Mouse (Mus musculus) 3134 (cell line): ENCODE measurements at regions not wholly inside any gene's neighbourhood (a gene's known extent, or its start where the extent isn't known, plus 50 kb on each side); places are given as distances from the start of the nearest gene placed in this dataset.
A peak's percentile ranks its signal among the peaks of the same experiment; 100 is the strongest.

ENCODE experiments used
- DNase-seq: peaks from one replicate; pipeline ENCODE4 v3.0.0-alpha.2; 2011; ENCODE audit warnings: low spot score; ENCODE audit not compliant: insufficient read length; ENCODE audit errors: extremely low read depth

GRCm38 (mm10) chr5:149338016-149338696 is 73.4 kb upstream of the Medag start:
- DNase-seq: no peak

DNA sequence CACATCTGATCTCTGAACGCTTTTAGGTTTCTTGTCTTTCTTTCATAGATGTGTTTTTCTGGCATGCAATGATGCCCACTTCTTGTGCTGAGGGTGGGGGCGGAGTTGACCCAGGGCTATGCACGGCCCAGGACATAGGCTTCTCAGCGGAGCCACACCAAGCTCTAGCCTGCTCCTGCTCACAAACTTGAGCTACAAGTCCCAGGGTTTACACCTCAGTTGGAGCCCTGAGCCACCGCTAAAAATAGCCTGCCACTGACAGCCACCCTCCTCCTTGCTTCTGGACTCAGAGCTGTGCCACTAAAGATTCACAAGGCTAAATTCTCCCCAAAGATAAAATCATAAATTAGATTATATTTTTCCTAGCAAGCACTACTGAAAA is 72.9 kb upstream of the Medag start:
- no peak for DNase-seq

DNA sequence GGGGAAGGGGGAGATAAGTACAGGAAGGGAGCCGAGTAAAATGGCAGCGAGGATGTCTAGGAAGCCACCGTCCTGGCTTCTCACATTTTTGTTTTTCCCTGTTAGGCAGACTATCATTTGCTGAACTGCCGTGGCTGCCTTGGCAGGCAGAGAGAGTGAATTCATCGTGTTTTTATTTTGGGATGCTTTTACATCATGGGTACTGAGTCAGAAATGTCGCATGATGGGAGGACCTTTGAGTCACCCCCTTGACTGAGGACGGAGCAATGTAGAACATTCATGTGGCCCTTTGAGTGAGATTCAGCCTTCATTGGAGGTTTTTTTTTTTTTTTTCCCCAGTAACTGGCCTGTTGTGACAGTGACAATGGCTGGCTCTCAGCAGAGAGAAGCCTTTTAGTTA is 71.2 kb upstream of the Medag start:
- DNase-seq: peak; percentile 24

DNA sequence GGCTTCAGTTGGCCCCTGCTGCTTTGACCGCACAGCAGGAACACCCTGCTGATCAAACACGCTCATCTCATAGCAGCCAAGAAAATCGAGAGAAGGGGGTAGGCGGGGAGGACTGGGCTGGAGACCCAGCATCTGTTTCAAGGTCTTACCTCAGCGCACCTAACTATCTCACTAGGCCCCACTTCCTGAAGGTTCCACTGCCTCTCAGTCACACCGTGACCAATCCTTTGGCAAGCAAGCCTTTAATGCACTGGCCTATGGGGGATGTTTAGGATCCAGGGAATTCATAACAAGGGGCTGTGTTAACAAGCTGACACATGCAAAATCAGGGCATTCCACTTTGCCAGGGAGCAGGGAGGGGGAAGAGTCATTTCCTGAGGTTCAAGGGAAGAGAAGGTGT is 70.1 kb upstream of the Medag start:
- DNase-seq: no peak

GRCm38 (mm10) chr5:149343610-149344527 is 67.7 kb upstream of the Medag start:
- DNase-seq: no peak

GRCm38 (mm10) chr5:149344528-149344855 is 67.1 kb upstream of the Medag start:
- DNase-seq: no peak

GRCm38 (mm10) chr5:149345161-149345560 is 66.4 kb upstream of the Medag start:
- DNase-seq: no peak

- DNase-seq: no peak
Observed at GRCm38 (mm10) chr5:149349685-149350084, 61.9 kb upstream of the Medag start.

DNA sequence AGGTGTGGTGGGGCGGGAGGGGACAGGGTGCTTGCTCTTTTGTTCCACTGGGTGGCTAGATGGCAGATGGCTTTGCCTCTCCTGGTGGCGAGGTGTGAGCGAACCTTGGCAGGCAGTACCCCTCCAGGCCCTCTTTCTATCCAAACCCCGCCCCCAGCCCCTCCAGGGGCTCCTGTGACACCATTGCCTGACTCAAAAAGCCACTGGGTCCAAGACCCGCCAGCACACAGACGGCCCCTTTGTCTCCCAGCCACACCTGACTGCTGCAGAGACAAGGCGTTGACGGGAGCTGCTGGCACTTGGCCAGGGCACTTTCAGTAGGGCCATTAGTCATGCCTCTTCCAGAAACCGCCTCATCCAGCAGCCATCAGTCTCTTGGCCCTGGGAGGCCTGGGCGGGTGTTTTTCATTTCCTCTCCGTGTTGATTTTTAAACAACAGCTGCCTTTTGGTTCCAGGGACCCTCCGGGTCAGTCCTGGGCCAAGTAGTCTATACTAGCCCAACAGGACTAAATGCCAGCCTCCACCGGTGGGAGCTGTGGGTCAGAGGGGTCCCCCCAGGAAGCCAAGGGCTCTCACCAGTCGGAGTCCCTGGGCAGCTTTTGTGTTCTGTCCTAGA is 58.4 kb upstream of the Medag start:
- peak; percentile 87 for DNase-seq

GRCm38 (mm10) chr5:149354448-149355115 is 57.0 kb upstream of the Medag start:
- no peak for DNase-seq

- DNase-seq: no peak
Observed at GRCm38 (mm10) chr5:149355131-149355530, 56.4 kb upstream of the Medag start.

DNA sequence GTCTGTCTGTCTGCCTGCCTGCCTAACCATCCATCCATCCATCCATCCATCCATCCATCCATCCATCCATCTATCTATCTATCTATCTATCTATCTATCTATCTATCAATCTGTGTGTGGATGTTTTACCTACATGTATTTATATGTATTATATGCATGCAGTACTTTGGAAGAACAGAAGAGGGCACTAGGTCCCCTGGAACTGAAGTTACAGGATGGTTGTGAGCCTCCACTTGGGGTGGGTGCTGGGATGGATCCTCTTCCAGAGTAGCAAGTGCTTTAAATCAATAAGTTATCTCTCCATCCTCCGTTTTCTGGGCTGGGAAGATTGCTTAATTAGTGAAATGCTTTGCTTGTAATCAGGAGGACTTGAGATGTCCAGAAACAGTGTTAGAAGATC is 54.6 kb upstream of the Medag start:
- no peak for DNase-seq
